Mouse (Mus musculus) cerebellum, adult 2 months (tissue): Measurements from ENCODE around the gene Cenpf.

Experiments
- CTCF ChIP-seq: fragments of 200-500 bp; IDR thresholded peaks from 2 replicates; pipeline ENCODE4 v1.5.1; 2011; ENCODE audit warnings: low read depth, mild to moderate bottlenecking, control low read depth, low read length, moderate library complexity, borderline replicate concordance; ENCODE audit not compliant: insufficient read depth
- POLR2A ChIP-seq: fragments of 200-500 bp; IDR thresholded peaks from 2 replicates; pipeline ENCODE4 v1.6.1; 2011; ENCODE audit warnings: low read length, control low read depth, borderline replicate concordance; ENCODE audit not compliant: insufficient read depth

- no peak for TF ChIP-seq CTCF
- no peak for TF ChIP-seq POLR2A
Observed at GRCm38 (mm10) chr1:189695321-189695720, 7.4 kb upstream of the Cenpf start.
